7 mouse cellular contexts compared by ENCODE assay signal in the genomic region with DNA sequence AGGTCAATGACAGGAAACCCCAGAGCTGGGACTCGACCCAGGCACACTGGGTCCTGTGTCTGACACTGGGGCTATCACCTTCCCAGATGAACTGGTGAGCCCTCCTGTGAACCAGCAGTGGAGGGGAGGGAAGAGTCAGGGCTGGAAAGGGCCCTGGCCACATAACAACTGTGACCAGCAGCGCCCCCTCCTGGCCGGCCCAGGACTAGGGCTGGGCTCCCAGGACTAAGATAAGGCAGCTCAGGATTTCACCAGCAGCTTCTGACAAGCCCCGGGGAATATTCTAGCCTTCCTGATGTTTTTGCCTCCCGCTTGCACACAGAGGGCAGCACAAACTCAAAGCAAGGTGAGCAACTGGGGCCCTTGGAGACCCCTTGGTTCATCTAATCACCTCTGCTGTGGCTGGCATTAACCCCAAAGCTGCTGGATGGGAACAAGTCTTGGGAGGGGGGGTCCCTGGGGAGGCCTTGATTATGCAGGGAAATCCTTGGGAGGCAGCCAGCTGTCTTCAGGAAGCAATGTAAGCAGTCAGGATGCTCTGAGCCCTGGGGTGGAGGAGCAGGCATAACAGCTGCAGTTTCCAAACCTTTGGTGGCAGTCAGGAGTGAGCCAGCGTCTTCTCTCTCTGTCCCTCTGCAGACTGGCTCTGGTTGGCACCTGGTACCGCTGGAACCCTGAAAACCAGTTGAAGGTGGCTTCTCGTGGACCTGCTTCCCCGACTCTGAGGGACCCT. TPM values are rescaled to one million over a fixed set of nuclear protein-coding genes. Genes with fewer than 3 reads are reported as not detected.
A peak's percentile ranks its signal among the peaks of the same experiment; 100 is the strongest.
DNase-seq lines count a peak whose midpoint lies in the region; ATAC-seq and TF ChIP-seq lines count a peak whose summit lies in the region.

Gene Ripor3, minus strand, starts transcription at position 683 of the 733 bp plus-strand sequence.

- peaks cover 0 to 10% of the 10 kb centered on the region in 2 experiments; a peak in 2 of 4 replicates for H3K4me1 ChIP-seq in ES-E14 (ENCODE audit: control insufficient read depth in 2 of 2, insufficient read depth in 2 of 2, low read length in 2 of 2, poor library complexity in 1 of 2)
- H3K4me1 ChIP-seq in embryonic facial prominence, embryonic 11.5 days (ENCODE audit: control insufficient read depth, insufficient read depth, low read length), result peaks cover 12% of the 10 kb centered on the region; the same call in 1 of the 2 replicates

- in situ Hi-C loops in ES-E14 (cut with MboI; ENCODE audit: low sequenced_read_pairs in 2 of 2, unreplicated experiment in 2 of 2), result no loop called here

- no peaks in the 10 kb centered on the region for H3K36me3 ChIP-seq in ES-E14 (ENCODE audit: control insufficient read depth, insufficient read depth, low read length, poor library complexity, severe bottlenecking)
- H3K36me3 ChIP-seq in embryonic facial prominence, embryonic 11.5 days (replicated peaks; ENCODE audit: control insufficient read depth, insufficient read depth, low read depth, low read length), result no peaks in the 10 kb centered on the region

- intact Hi-C loops in heart, postnatal 25 days (cut with DNase I), result loop anchor here (2.0 kb wide), 1 partner anchor 89 kb away; no protein-coding TSS in a partner anchor

- H3K9me3 ChIP-seq in ES-E14 (ENCODE audit: control insufficient read depth, insufficient read depth, low read depth, low read length), result no peaks in the 10 kb centered on the region
- H3K9me3 ChIP-seq in embryonic facial prominence, embryonic 11.5 days (replicated peaks; ENCODE audit: control insufficient read depth, low read length), result no peaks in the 10 kb centered on the region

- DNase-seq in ES-E14 (ENCODE audit: low read depth, low spot score), result peak; percentile 55
- peak; percentile 58 for DNase-seq in adrenal gland, adult 8-10 months
- DNase-seq in embryonic facial prominence, embryonic 11.5 days (ENCODE audit: low spot score), result peak; percentile 69
- peak; percentile 52 for DNase-seq in heart, postnatal 25 days (ENCODE audit: low spot score)
- DNase-seq in layer of hippocampus, postnatal 36 days, result peak; percentile 18 to 21
- peak; percentile 76 for DNase-seq in mesoderm, embryonic 11.5 days (ENCODE audit: low read depth, low spot score)
- DNase-seq in spleen, postnatal 14 days (ENCODE audit: low spot score in 2 of 2), result peak; percentile 47 to 66

- H3K4me2 ChIP-seq in embryonic facial prominence, embryonic 11.5 days (ENCODE audit: low read depth, low read length), result no peak within 1 kb of the TSS

- H3K4me3 ChIP-seq in ES-E14 (ENCODE audit: insufficient read depth in 1 of 2, low read depth in 1 of 2, low read length in 2 of 2, poor library complexity in 1 of 2, severe bottlenecking in 1 of 2), result no peak within 1 kb of the TSS
- H3K4me3 ChIP-seq in embryonic facial prominence, embryonic 11.5 days (ENCODE audit: low read depth, low read length), result no peak within 1 kb of the TSS

- H3K27me3 ChIP-seq in embryonic facial prominence, embryonic 11.5 days (ENCODE audit: control insufficient read depth, insufficient read depth, low read length), result no peaks in the 10 kb centered on the region

- 31% methylated on average over 9 of the region's 9 CpGs for WGBS in embryonic facial prominence, embryonic 11.5 days

- H3K9ac ChIP-seq in ES-E14 (ENCODE audit: insufficient read depth, low read depth, low read length, poor library complexity, severe bottlenecking), result no peak within 1 kb of the TSS
- H3K9ac ChIP-seq in embryonic facial prominence, embryonic 11.5 days (replicated peaks; ENCODE audit: low read length), result no peak within 1 kb of the TSS; the same call in 1 of the 2 replicates

- no peak for ATAC-seq in embryonic facial prominence, embryonic 11.5 days (replicated peaks; ENCODE audit: insufficient number of reproducible peaks, low FRiP score, low TSS enrichment, low read depth)

- H3K27ac ChIP-seq in ES-E14 (ENCODE audit: insufficient read depth, low read depth, low read length, poor library complexity, severe bottlenecking), result no peak within 1 kb of the TSS
- peak within 1 kb of the TSS; percentile 47; the same call in 1 of the 2 replicates for H3K27ac ChIP-seq in embryonic facial prominence, embryonic 11.5 days (replicated peaks; ENCODE audit: low read depth, low read length)

TF ChIP-seq in ES-E14, 5 proteins besides CTCF, POLR2A, EP300 and RAD21:
- TF ChIP-seq HCFC1 (IDR thresholded peaks at IDR 0.05; ENCODE audit: borderline replicate concordance, insufficient read depth, low read length) (no peak), CHD2 (IDR thresholded peaks at IDR 0.05; ENCODE audit: low read depth, low read length) (no peak), MAFK (IDR thresholded peaks at IDR 0.05; ENCODE audit: insufficient read depth, low read depth, low read length) (no peak), ZC3H11A (IDR thresholded peaks at IDR 0.05; ENCODE audit: borderline replicate concordance, low read depth, low read length) (no peak), ZNF384 (IDR thresholded peaks at IDR 0.05; ENCODE audit: low read depth, low read length) (no peak)

RNA-seq across cellular contexts. Expression of gene Ripor3, which starts in this region (rescaled TPM):
- 0.32 and 0.98 TPM in 2 replicates for total RNA-seq in ES-E14 (2012; rRNA removed)
- 1 to 10 TPM; 1.5 to 4.4 (median 3.3) TPM for total RNA-seq in adrenal gland, adult 8-10 months (2022)
- polyA plus RNA-seq in embryonic facial prominence, embryonic 11.5 days (2014; fragmentation: Nextera tagmentation; extraction: Ambion mirVana), result 0.69 and 0.77 TPM in 2 replicates
- under 1 TPM; 0.49 to 0.75 TPM for total RNA-seq in heart, postnatal 25 days (2021)
- total RNA-seq in layer of hippocampus, postnatal 36 days (2021), result under 1 TPM; 0.10 to 0.28 TPM

Comparison
In these comparisons a context has a peak if more than half of its experiments do, and no peak if none do; other contexts are left out.
1. Peak in DNase-seq in ES-E14; RNA of the gene not detected or under 1 TPM.
2. Peak in DNase-seq and H3K27ac ChIP-seq in embryonic facial prominence, embryonic 11.5 days; RNA of the gene not detected or under 1 TPM.
3. Peak in DNase-seq in heart, postnatal 25 days; RNA of the gene not detected or under 1 TPM.
4. Peak in DNase-seq in layer of hippocampus, postnatal 36 days; RNA of the gene not detected or under 1 TPM.
5. DNase-seq: peak in every context shown above with its lines; median percentile 76 in mesoderm, embryonic 11.5 days; 69 in embryonic facial prominence, embryonic 11.5 days; 58 in adrenal gland, adult 8-10 months; 56 in spleen, postnatal 14 days; 55 in ES-E14; 52 in heart, postnatal 25 days; 20 in layer of hippocampus, postnatal 36 days.